Mouse (Mus musculus) CH12F3 (cell line): ENCODE measurements around the gene Pcdh9.

Experiments
- in situ Hi-C: fragments of 300-500 bp; cut with MboI; formaldehyde crosslinking; loops from 2 replicates; pipeline ENCODE4 v1.14.3; 2020; ENCODE audit warnings: low sequenced_read_pairs

The Pcdh9 gene

DNA sequence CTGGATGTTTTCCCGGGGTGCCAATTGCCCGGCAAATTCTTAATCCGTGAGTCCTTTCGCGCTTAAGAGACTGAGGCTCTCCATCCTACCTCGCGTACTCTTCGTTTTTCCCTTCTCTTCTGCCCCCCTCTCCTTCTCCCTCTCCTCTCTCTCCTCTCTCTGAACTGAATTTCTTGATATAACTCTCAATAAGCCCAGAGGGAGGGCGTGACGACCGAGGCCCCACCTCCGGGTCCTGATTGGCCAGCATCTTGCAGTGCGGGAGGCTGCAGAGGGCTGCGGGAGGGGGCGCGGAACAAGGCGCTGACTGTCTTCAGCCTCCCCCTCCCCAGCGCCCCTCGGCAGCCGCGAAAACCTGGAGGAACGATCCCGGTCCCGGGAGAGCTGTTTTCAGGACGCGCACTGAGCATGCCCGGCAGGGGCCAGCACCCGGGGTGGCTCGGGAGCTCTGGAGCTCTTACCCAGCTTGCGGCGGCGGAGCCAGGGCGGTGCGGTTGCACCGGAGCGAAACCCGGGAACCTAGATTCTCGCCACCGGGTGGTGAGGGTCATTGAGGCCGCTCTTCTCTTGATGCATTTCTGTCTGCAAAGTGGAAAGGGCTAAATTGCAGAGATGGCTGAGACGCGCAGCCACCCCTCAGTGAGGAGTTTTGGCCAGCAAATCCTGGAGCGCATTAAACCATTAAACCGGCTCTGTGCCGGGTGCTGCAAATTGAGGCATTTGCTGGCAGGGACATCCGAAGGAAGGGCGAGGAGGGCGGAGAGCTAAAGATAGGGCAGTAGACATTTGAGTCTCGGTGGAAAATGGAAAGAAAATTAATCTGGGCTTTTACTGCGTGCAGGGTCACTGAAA lies at the start of gene Pcdh9:
TSS of gene Pcdh9 (minus strand) at position 161 of the 852 bp plus-strand sequence.
- in situ Hi-C loops: no loop called here

DNA sequence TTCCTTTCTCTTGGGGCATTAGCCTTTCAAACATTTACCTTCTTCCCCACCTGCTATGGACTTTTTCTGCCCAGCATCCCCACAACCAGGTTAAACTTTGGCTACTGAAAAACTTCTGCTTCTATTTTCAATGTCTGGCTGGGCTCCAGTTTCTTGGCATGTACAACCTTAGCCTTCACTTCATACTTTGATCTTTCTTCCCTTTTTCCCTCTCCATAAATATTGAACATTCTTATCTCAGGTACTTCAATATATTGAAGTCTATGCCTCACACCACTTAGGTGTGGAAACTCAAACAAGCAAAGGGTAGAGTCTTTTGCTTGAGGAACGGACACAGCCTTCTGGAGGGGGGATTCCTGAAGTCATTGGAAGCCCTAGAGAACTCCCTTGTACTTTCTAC lies 16.4 kb upstream of the Pcdh9 start:
- in situ Hi-C loops: no loop called here

DNA sequence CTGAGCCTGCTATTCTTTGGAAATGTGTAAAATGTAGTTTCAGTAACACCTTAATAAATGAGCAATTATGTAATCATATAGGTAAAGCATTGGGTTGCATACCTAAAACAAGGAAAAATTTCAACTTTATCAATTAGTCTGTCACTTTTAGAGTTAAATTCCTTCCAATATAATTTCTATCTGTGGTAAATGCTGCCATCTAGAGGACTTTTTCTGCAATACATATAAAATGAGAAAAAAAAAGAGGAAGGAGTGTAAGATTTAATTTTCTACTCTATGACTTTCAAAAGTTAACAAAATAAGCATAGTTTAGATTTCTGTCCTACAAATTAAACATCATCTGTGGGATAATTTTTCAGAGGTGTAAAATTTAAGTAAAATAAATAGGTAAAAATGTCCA lies 8.1 kb upstream of the Pcdh9 start:
- in situ Hi-C loops: no loop called here

DNA sequence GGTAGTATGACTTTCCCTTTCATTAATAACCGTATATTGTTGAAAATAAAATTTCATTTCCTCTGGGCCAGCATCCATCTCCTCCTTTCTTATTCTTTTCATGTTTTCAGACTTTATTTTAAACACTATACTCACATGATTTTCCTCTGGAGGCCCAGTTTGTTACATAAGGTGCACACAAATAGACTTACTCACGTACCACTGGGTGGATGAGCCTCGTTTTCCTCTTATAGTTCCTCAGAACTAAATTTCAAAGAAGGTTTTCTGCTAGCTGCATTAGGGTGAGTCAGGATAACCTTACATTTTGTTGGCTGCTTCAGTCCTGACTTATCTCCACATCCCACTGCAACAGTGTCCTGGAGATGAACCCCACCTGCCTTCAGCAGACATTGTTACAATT lies 4.7 kb upstream of the Pcdh9 start:
- in situ Hi-C loops: no loop called here

DNA sequence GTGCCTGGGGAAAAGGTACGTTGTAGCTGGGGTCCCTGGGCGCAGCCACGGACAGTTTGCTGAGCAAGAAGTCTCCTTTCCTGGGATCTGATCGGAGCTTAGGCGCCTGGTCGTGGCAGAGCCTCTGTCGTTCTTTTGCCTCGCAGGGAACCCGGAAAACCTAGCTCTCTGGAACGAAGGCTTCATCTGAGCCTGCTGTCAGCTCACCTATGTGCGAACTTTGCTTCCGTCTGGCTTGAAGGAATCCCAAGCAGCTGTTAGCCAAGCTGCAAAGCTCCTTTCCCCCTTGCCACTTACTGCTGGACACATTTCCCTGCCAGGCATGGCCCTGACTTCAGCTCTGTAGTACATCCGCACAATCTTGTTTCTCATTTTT lies 880 bp upstream of the Pcdh9 start:
- in situ Hi-C loops: no loop called here

DNA sequence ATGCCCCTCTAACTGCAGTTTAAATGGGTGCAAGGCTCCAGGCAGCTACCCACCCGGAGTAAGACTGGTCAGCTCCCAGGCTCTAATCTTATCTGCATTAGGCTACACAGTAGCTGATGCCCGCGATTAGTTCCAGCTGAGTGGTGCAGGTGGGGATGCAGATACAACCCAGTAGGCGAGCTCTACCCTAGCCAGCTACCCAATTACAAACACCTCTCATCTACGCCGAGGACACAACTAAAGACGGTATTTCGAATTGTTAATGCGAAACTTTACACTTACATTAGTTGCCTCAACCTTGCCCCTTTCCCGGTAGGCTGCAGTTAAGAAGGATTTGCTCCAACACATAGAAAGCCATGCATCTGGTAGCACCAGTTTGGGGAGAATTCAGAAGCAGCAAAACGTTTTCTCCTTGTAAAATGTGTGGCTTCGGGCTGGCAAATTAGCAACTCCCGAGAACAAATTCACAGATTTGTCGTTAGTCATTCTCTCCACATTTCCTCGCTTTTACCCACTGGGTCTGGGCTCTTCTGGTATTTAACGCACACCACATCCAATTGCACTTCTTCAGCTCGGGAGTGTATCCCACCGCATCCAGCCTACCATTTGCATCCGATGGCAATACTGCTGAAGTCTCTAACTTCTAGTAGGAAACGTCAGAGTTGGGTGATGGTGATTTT lies 500 bp downstream of the Pcdh9 start:
- in situ Hi-C loops: no loop called here

DNA sequence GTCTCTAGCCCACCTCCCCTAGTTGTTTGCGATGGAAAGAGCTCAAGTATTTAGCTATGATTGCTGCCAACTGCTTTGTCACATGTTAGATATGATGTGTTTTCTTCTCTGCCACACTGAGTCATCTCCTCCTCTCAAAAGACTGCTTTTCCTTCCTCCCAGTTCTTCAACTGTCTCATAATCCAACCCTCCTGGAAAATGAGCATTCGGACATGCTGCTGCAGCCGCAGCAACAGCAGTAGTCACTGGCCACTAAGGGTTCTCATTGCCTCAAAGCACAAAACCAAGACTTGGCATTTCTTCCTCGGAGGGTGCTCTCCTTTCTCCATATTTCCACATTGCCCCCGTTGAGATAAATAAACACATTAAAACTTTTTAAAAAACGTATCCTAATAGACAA lies 1.2 kb downstream of the Pcdh9 start:
- in situ Hi-C loops: no loop called here

DNA sequence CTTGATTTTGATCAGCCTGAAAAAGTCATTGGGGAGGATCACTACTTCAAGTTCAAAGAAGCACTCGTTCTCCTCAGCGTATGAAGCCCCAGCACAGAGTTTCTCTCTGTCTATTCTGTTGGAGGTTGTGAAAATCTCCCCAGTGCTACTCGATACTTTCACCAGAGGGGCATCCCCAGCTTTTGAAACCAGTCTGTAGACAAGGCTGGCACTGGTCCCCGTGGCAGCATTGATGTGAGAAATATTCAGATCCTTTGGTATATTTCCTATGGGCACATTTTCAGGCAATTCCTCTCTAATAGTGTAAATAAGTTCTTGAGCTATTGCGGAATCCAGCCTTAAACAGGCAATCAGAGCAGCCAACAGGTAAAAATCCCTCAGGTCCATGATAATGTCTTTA lies 2.1 kb downstream of the Pcdh9 start:
- in situ Hi-C loops: no loop called here

DNA sequence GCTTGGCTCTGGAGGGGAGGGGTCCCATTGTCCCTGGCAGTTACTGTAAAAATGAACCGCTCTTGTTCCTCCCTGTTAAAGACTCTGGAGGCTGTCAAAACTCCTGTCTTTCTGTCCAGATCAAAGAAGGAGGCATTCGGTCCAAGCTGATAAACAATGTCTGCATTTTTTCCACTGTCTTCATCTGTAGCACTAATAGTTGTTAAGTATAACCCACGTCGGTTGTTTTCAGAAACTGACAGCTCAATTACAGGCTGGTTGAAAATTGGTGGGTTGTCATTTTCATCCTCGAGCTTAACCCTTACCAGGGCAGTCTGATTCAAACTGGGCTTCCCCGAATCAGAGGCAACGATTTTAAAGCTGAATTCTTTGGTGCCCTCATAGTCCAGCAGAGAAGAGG lies 3.4 kb downstream of the Pcdh9 start:
- in situ Hi-C loops: no loop called here

DNA sequence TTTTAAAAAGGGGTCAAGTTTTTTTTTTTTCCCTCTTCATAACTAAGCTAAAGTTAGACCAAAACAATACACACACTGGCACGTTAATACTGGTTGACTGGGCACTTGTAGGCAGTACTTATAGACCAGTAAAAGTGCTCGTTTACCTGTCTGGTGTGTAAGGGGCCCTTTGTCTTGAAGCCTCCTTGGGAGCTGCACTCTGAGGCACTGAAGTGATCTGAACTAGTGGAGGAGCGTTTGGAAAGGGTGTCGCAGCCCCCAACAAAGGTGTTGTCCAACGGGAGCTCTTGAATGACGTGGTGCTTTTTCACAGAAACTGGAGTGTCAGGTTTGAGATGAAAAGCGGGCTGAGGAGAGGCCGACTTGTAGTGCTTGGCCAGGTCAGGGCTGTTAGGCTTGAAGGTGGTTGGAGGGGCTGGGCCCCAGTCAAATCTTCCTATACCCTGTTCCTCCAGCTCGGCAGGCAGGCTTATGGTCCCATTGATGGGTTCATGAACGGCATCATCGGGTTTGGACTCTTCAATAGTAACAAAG lies 4.9 kb downstream of the Pcdh9 start:
- in situ Hi-C loops: no loop called here

DNA sequence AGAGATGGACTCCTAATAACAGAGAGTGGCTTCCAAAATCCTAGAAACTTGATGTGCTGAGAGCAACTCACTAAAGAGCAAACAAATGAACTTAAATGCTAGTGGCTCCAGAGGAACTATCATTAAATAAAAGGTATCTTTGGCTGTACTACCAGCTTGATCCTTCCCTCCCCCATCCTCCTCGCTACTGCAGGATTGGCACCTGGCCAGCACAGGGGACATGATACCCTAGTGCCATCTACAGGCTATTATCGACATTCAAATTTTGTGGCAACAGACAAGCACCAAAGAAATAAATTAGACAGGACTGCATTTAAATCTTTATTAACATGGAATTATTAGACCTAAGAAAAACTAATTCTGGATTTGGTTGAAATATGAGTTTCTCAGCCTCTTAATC lies 6.0 kb downstream of the Pcdh9 start:
- in situ Hi-C loops: no loop called here

DNA sequence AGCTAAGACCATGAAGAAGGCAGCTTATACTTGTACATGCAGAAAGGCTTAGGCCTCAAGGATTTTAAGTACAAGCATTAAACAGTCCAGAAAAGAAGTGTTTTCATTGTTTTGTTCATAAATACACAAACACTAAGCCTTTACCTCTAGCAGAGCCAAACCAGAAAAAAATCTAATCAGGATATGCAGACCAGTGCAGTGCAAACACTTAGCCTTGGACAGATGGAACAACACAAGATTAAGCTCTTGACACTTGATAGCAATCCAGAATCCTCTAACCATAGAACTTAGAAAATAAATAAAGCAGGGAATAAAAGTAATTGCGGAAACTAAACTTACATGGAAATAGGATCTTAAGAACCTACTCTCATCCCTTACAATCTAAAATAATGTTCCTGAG lies 10.4 kb downstream of the Pcdh9 start:
- in situ Hi-C loops: no loop called here

DNA sequence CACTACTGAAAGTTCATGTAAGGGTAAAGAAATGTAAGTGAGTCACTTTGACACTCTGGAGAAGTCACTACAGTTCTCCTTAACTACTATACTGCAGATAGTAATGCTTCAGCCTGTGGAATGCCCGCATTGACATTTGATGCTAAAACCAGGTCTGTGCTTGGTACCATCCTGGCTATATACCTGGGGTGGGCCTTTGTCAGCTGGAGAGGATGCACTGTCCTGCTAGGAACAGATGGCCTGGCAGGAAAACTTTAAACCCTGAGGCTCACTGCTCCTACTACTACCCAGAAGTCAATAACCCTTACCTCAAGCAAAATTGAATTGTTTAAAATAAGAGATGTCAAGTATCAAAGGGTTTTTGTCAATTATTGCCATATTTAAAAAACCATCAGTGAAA lies 14.5 kb downstream of the Pcdh9 start:
- in situ Hi-C loops: no loop called here

DNA sequence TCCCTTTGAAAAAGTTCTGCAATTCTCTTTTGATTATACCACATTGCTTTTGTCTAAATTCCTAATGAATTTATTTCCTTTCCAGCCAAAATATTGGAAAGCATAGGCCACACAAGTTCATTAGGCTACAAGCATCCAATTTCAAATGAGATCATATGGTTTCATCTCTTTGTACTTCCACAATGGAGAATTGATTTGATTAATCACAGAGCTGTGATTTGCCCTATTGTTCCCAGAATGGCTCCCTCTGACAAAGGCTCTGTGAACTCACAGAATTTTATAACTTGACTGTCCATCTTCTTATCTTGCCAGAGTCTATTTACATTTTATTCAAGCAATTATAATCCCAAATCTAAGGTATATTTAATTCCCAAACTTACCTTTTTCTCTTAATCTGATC lies 22.3 kb downstream of the Pcdh9 start:
- in situ Hi-C loops: no loop called here

DNA sequence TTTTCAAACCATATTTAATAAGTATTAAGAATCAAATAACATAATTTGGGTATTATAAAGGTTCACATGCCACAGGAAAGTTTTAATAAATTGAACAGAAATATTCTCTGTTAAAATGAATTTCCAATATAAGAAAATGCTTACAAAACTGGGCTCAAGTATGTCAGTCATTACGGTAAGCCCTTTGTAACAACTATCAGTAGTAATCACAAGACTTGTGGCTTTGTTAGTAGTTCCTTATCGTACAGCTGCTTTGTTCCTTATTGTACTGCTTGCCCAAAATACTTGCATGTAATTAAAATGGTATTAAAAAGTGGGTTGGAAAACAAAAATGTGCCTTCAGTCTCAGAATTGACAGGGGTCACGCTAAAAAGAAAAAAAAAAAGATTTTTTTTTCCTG lies 32.4 kb downstream of the Pcdh9 start:
- in situ Hi-C loops: no loop called here

DNA sequence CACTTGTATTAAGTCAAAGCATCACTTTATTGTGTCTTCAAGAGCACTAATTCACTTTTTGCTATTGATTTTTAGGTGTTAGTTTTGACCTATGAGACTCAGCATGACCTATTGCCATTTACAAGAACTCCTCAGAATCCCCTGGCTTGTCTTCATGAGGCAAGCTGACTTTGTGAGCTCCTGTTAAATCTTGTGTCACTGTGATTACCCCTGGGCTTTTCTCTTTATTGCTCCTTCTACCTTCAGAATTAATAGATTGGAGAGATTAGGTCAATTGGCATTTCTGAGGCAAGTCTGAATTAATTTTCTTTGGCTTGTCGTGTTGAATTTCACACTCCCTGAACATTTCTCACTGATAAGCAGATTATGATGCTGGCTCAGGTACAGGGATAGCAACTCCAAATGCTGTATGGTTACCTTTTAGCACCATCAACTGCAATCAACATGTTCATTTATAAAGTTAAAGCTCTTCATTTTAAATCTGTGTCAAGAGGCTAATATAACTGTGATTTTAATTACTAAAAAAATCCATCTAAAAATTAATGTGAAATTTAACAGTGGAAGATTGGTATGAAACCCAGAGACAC lies 44.3 kb downstream of the Pcdh9 start:
- in situ Hi-C loops: no loop called here

DNA sequence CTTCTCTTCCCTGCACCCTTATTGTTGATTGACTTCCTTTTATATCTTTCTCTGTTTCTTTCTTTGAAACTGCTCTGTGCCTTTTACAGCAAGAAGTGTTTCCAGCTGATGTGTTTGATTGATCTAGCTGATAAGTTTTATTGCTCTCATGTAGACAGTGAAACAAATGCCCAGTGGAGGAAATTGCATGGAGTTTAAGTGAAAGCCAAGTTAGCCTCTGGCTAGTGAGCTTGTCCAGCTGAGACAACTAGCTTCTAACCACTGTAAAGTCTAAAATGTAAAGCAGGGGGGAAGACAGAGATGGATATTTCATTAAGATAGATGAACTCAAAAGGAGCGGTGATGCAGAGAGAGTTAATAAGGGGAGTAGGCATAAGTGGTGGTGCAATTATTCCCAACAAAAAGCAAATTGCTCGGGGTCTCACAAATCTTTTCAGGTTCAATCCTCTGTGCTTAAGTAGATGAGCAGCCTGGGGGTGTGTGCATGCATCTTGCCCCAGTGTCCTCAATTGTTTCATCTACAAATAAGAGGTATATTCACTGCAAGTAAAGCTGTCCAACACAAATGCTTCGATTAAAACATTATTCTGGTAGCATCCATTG lies 47.7 kb downstream of the Pcdh9 start:
- in situ Hi-C loops: no loop called here

DNA sequence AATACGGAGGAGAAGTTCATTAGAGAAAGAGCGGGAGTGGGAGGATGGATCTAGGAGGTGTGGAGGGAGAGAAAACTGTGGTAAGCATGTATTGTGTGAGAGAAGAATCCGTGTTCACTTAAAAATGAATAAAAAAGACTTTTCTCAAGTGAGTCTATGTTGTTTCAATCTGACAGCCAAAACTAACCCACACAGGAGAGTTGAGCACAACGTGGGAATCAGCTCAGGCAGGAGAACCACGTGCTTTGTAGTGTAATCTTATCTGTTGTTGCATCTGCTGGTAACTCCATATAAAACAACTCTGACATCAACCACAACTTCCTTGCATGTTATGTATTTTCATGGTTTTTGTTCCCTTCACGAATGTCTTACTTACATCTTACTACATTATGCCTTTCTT lies 58.0 kb downstream of the Pcdh9 start:
- in situ Hi-C loops: no loop called here

DNA sequence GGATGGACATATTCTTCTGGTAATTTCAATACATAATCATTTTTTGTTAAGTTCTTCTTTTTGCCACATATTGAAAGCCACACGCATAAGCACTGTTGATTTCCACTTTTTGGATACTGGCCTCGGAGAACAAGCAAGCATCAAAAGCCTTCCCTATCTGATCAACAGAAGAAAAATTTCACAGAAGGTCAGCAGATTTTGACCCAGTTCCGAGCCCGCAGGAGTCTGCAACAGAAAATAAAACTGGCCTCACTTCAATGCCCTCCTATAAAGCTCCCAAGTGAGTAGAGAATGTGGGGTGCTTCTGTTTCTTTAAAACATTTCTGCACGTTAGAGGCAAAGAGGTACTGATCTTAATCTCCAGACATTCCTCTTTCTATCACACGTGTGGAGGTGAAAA lies 63.3 kb downstream of the Pcdh9 start:
- in situ Hi-C loops: no loop called here

DNA sequence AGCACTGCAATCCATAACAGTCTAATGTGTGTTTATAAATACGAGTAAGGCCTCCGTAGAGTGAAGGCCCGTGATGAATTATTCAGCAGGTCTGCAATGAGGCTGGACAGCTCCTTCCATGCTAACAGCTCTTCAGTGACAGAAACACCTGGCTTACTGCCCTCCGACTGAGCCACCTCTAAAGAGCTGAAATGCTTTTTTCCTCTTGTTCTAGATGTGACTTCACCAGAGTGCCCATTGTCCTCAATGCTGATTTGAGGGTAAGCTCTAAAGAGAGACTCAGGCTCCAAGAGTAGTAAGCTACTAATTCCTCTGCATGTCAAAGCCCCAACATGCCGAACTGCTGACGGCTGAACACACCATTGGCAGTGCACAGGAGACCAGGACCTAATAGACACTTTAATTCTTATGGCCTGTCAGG lies 64.4 kb downstream of the Pcdh9 start:
- in situ Hi-C loops: no loop called here

DNA sequence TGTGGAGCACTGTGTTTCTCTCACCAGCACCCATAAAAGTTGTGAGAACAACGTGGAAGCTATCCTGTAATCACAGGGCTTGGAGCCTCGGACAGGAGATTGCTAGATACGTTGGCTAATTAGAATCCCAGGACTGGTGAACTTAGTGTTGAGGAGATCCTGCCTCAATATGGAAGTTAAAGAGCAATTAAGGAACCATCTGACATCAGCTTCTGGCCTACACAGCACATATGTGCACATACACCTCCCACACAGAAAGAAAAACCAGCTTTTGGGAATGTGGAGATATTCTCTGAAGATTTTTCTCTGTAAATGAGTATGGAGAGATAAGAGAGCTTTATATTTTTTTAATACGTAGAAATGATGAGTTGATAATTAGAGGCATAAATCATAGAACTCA lies 71.6 kb downstream of the Pcdh9 start:
- in situ Hi-C loops: no loop called here

DNA sequence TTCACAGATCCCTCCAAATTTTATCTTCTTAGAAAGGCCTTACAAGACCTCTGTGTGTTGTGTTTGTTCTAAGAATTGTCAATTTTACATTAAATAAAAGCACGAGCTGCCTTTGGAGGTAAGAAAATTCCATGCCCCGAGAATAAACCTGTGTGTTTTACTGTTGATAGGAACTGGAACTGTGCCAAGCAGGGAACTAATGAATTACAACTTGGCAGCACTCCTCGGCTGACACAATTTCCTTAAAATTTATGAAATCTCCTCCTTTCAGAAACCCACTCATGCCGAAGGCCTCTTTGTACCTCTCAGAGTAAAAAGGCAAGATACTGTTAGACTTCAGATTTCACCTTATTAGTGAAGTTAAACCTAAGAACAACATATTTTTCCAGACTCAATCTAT lies 72.9 kb downstream of the Pcdh9 start:
- in situ Hi-C loops: no loop called here
